Mouse (Mus musculus) limb, embryonic 14.5 days (tissue): ENCODE measurements at regions not wholly inside any gene's neighbourhood (a gene's known extent, or its start where the extent isn't known, plus 50 kb on each side); places are given as distances from the start of the nearest gene placed in this dataset.

Experiments
- ATAC-seq: fragments of 200-750 bp; cut with Nextera tagmentation; 2 replicates; pipeline ENCODE4 v1.8.0; 2017; ENCODE audit warnings: low read depth, moderate number of reproducible peaks, moderate TSS enrichment; ENCODE audit not compliant: low FRiP score
- DNase-seq: peaks from one replicate; pipeline ENCODE4 v3.0.0-alpha.2; 2015; ENCODE audit warnings: low spot score
- H3K27ac ChIP-seq: fragments of 300-500 bp; sonication (generic); replicated peaks from 2 replicates; pipeline ENCODE4 v1.5.1; 2014; ENCODE audit warnings: low read depth, mild to moderate bottlenecking, low read length, moderate library complexity, mixed read lengths
- H3K27me3 ChIP-seq: fragments of 300-500 bp; sonication (generic); 2 replicates; pipeline ENCODE4 v1.6.1; 2014; ENCODE audit warnings: low read length, mixed read lengths; ENCODE audit not compliant: control insufficient read depth, insufficient read depth
- H3K36me3 ChIP-seq: fragments of 300-500 bp; sonication (generic); 2 replicates; pipeline ENCODE4 v1.6.1; 2014; ENCODE audit warnings: mild to moderate bottlenecking, low read length, moderate library complexity, mixed read lengths; ENCODE audit not compliant: control insufficient read depth, insufficient read depth
- H3K4me1 ChIP-seq: fragments of 300-500 bp; sonication (generic); 2 replicates; pipeline ENCODE4 v1.6.1; 2014; ENCODE audit warnings: antibody characterized with exemption, low read length, mixed read lengths; ENCODE audit not compliant: control insufficient read depth, insufficient read depth
- H3K4me2 ChIP-seq: fragments of 300-500 bp; sonication (generic); replicated peaks from 2 replicates; pipeline ENCODE4 v1.6.1; 2014; ENCODE audit warnings: low read depth, mild to moderate bottlenecking, low read length, moderate library complexity; ENCODE audit not compliant: severe bottlenecking
- H3K4me3 ChIP-seq: fragments of 300-500 bp; sonication (generic); replicated peaks from 2 replicates; pipeline ENCODE4 v1.5.1; 2014; ENCODE audit warnings: low read length
- H3K9ac ChIP-seq: fragments of 300-500 bp; sonication (generic); 2 replicates; pipeline ENCODE4 v1.6.1; 2014; ENCODE audit warnings: mild to moderate bottlenecking, low read depth, low read length, moderate library complexity; ENCODE audit not compliant: severe bottlenecking
- H3K9me3 ChIP-seq: fragments of 300-500 bp; sonication (generic); 2 replicates; pipeline ENCODE4 v1.6.1; 2016; ENCODE audit warnings: low read length; ENCODE audit not compliant: control insufficient read depth
- POLR2A ChIP-seq: fragments of 200-500 bp; IDR thresholded peaks from 2 replicates; pipeline ENCODE4 v1.8.0; 2012; ENCODE audit warnings: inconsistent platforms, mild to moderate bottlenecking, moderate library complexity, borderline replicate concordance; ENCODE audit not compliant: insufficient read depth, insufficient read length; ENCODE audit errors: extremely low read depth
- WGBS: fragments of 180-500 bp; shearing (Covaris S2); extraction: QIAGEN DNeasy Blood & Tissue Kit; methylation state at CpG from one replicate; pipeline ENCODE4 v1.1.7; 2014; 5-methylcytosine and 5-hydroxymethylcytosine counted together

DNA sequence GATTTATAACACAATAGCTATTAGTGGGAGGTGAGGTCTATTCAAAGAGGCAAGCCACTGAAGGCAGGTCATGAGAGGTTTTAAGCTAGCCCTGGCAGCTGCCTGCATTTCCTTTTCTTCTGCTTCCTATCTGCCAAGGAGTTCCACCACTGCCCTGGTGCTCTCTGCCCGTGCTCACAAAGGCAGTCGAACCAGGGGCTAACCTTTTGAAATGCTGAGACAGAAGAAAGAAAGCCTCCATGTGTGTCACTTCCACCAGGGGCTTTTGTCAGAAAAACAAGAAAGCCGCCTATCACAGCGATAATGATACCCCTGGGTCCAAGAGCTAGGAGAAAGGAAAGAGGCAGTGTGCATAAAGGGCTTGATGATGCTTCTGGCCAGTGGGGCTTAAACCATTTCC lies 609.9 kb upstream of the Cdh11 start:
- H3K27ac ChIP-seq = no peak overlapping the region
- H3K27me3 ChIP-seq = no peaks in the 10 kb centered on the region
- H3K36me3 ChIP-seq = no peaks in the 10 kb centered on the region
- H3K4me2 ChIP-seq = no peak overlapping the region
- no peak for ATAC-seq
- TF ChIP-seq POLR2A = no peak
- DNase-seq = no peak
- 34% methylated on average over 4 of the region's 4 CpGs for WGBS
- no peaks in the 10 kb centered on the region; the same call in 1 of the 2 replicates for H3K4me1 ChIP-seq
- H3K9me3 ChIP-seq = no peaks in the 10 kb centered on the region
- no peak overlapping the region for H3K9ac ChIP-seq
- H3K4me3 ChIP-seq = no peak overlapping the region

DNA sequence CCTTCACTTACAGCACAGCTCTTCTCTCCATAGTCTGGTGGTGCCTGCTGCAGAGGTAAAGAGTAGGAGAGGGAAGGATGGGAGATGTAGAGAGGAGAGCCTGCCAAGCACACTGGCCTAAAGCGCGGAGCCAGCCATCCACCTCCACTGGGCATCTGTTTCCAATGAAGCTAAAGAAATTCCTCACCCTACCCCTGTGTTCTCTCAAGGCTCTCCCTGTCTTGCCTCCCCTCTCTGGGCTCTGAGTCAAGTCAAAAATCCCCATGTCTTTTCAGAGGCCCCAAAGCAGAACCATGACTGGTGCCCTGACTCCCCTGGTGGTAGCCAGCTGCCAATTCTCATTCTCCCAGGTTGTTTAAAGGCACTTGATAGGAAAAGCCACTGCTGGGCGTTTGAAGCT lies 612.7 kb upstream of the Cdh11 start:
- Histone ChIP-seq H3K9me3 (no peaks in the 10 kb centered on the region), H3K9ac (no peak overlapping the region), H3K36me3 (no peaks in the 10 kb centered on the region), H3K27me3 (no peaks in the 10 kb centered on the region), H3K27ac (no peak overlapping the region), H3K4me2 (no peak overlapping the region), H3K4me3 (no peak overlapping the region), H3K4me1 (no peaks in the 10 kb centered on the region; the same call in 1 of the 2 replicates)
- peak; percentile 60 for ATAC-seq
- peak; percentile 49 for DNase-seq
- no peak for TF ChIP-seq POLR2A
- WGBS = 30% methylated on average over 3 of the region's 3 CpGs

DNA sequence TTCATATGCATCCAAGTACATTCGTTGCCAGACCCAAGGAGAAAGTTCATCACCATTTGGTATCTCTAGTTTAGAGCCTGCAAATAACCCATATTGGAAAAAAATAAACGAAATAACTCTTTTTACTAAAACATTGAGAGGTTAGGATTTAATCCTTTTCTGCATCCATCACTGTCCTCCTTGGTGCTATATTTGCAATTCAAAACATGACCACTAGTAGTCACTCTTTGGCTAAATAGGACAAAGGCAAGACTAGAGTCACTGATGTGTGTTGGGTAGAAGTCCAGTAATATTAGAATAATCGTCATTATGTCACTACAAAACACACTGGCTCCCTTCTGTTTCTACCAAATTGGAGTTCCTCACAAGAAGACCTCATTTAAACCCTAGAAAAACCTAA lies 614.0 kb upstream of the Cdh11 start:
- no peaks in the 10 kb centered on the region for H3K9me3 ChIP-seq
- H3K36me3 ChIP-seq = no peaks in the 10 kb centered on the region
- no peak overlapping the region for H3K4me2 ChIP-seq
- DNase-seq = no peak
- no peak overlapping the region for H3K27ac ChIP-seq
- ATAC-seq = no peak
- no peaks in the 10 kb centered on the region for H3K27me3 ChIP-seq
- no peak overlapping the region for H3K4me3 ChIP-seq
- H3K9ac ChIP-seq = no peak overlapping the region
- TF ChIP-seq POLR2A = no peak
- 93% methylated on average over 3 of the region's 3 CpGs for WGBS
- no peaks in the 10 kb centered on the region; the same call in 1 of the 2 replicates for H3K4me1 ChIP-seq

DNA sequence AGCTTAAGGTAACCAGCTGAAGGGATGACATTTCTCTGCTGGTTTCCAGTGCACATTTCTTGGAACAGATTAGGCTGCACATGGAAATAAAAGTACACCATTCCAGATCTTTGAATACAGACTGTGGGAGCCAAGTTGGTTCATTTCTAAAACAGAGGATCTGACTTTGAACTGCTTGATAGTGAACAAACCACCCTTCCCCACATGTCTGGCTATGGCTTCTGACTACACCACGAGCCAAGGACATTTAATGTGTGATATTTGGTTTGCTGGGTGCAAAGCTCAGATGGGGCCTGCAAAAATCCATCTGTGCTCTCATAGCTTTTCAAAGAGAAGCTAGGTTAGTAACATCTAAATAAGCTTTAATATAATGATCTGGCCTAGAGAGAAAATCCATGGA lies 614.7 kb upstream of the Cdh11 start:
- no peaks in the 10 kb centered on the region for H3K27me3 ChIP-seq
- no peak overlapping the region for H3K4me2 ChIP-seq
- WGBS = 75% methylated on average over 1 of the region's 1 CpGs
- no peak for TF ChIP-seq POLR2A
- H3K27ac ChIP-seq = no peak overlapping the region
- DNase-seq = no peak
- no peaks in the 10 kb centered on the region for H3K36me3 ChIP-seq
- no peak overlapping the region for H3K9ac ChIP-seq
- no peaks in the 10 kb centered on the region for H3K9me3 ChIP-seq
- H3K4me3 ChIP-seq = no peak overlapping the region
- no peak for ATAC-seq
- no peaks in the 10 kb centered on the region; the same call in 1 of the 2 replicates for H3K4me1 ChIP-seq

DNA sequence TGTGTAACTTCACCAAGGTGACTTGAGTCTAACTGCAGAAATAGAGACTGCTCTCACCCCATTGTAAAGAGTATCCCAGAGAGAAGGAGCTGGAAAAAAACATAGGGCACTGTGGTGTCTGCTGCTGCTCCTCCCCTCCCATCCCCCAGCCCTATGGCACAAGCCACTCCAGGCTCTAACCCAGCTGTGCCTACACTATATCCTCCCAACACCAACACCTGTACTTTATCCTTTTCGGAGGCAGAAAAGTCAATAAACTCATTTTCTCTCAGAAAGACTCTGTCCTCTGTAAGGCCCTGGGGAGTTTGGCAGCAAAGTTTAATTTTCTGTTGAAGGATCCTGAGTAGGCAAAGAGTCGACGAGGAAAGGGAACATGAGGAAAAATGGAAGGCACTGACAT lies 617.3 kb upstream of the Cdh11 start:
- TF ChIP-seq POLR2A = no peak
- no peak for DNase-seq
- Histone ChIP-seq H3K4me3 (no peak overlapping the region), H3K27ac (no peak overlapping the region), H3K27me3 (no peaks in the 10 kb centered on the region), H3K4me1 (no peaks in the 10 kb centered on the region), H3K36me3 (no peaks in the 10 kb centered on the region), H3K4me2 (no peak overlapping the region), H3K9me3 (no peaks in the 10 kb centered on the region), H3K9ac (no peak overlapping the region)
- 76% methylated on average over 3 of the region's 3 CpGs for WGBS
- ATAC-seq = no peak

DNA sequence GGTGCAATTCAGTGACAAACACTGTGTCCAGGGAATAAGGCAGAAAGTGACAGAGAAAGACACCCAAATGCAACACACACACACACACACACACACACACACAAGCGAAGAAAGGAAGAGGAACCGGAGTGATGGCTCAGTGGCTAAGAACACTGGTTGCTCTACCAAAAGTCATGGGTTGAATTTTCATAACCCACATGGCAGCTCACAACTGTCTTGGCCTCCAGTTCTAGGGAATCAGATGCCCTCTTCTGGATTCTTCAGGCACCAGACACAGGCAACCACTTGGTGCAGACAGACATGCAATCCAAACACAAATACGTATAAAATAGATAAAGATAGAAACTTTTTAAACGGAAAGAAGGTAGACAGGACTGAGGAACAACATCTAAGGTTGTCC lies 618.4 kb upstream of the Cdh11 start:
- no peaks in the 10 kb centered on the region for H3K9me3 ChIP-seq
- no peak overlapping the region for H3K9ac ChIP-seq
- no peak overlapping the region for H3K4me2 ChIP-seq
- no peak for TF ChIP-seq POLR2A
- ATAC-seq = no peak
- DNase-seq = no peak
- WGBS = 97% methylated on average over 4 of the region's 4 CpGs
- no peaks in the 10 kb centered on the region for H3K36me3 ChIP-seq
- no peaks in the 10 kb centered on the region for H3K27me3 ChIP-seq
- H3K4me1 ChIP-seq = no peaks in the 10 kb centered on the region
- H3K27ac ChIP-seq = no peak overlapping the region
- no peak overlapping the region for H3K4me3 ChIP-seq
